ENCODE assay signal across 16 mouse cellular contexts in genomic region chr1:36766431-36767205, GRCm38 (mm10). TPM values are rescaled to one million over a fixed set of nuclear protein-coding genes. Genes with fewer than 3 reads are reported as not detected.
DNase-seq lines count a peak whose midpoint lies in the region; ATAC-seq and TF ChIP-seq lines count a peak whose summit lies in the region.
"Had no signal": no experiment of that assay in that cellular context is flagged by ENCODE, and none has a peak within 500 bp of the region (broad histone marks: within the 10 kb centered on the region; RNA-seq: fewer than 3 reads in every experiment).

No protein-coding gene starts in this region.

- H3K36me3 ChIP-seq in hindbrain, embryonic 10.5 days, result no peaks in the 10 kb centered on the region
- no peaks in the 10 kb centered on the region for H3K36me3 ChIP-seq in hindbrain, embryonic 11.5 days (ENCODE audit: control insufficient read depth, insufficient read depth, low read length)
- no peaks in the 10 kb centered on the region for H3K36me3 ChIP-seq in embryonic facial prominence, embryonic 13.5 days
- H3K36me3 ChIP-seq in small intestine, adult 2 months (ENCODE audit: control insufficient read depth, insufficient read depth, low read length), result no peaks in the 10 kb centered on the region
- no peaks in the 10 kb centered on the region for H3K36me3 ChIP-seq in intestine, embryonic 16.5 days (ENCODE audit: control insufficient read depth, insufficient read depth, low read length)
- H3K36me3 ChIP-seq: midbrain, embryonic 13.5 days had no signal

- 0 out of 2 replicates have a peak overlapping the region, but pooled peaks have one; percentile 16 for H3K27ac ChIP-seq in hindbrain, embryonic 10.5 days
- H3K27ac ChIP-seq in hindbrain, embryonic 11.5 days (ENCODE audit: low read depth, low read length), result no peak overlapping the region
- peak overlapping the region; percentile 44; the same call in 1 of the 2 replicates for H3K27ac ChIP-seq in embryonic facial prominence, embryonic 13.5 days
- peak overlapping the region; percentile 70 for H3K27ac ChIP-seq in small intestine, adult 2 months (ENCODE audit: insufficient read depth, low read depth, low read length)
- H3K27ac ChIP-seq in intestine, embryonic 16.5 days (ENCODE audit: low read length), result no peak overlapping the region
- H3K27ac ChIP-seq: forebrain, embryonic 13.5 days; midbrain, embryonic 13.5 days had no signal

- no peak overlapping the region for H3K9ac ChIP-seq in hindbrain, embryonic 11.5 days (ENCODE audit: low read depth, low read length)
- H3K9ac ChIP-seq in embryonic facial prominence, embryonic 13.5 days, result 0 out of 2 replicates have a peak overlapping the region, but pooled peaks have one; percentile 6
- no peak overlapping the region for H3K9ac ChIP-seq in intestine, embryonic 16.5 days (ENCODE audit: low read depth, low read length)
- H3K9ac ChIP-seq: forebrain, embryonic 13.5 days; lung, embryonic 14.5 days; midbrain, embryonic 13.5 days had no signal

- 68% methylated on average over 4 of the region's 4 CpGs for WGBS in hindbrain, embryonic 10.5 days
- 76% methylated on average over 4 of the region's 4 CpGs for WGBS in hindbrain, embryonic 11.5 days
- 36% methylated on average over 4 of the region's 4 CpGs for WGBS in embryonic facial prominence, embryonic 13.5 days
- 50% methylated on average over 4 of the region's 4 CpGs for WGBS in small intestine, adult 2 months
- 47% methylated on average over 4 of the region's 4 CpGs for WGBS in intestine, embryonic 16.5 days

- no peak for ATAC-seq in hindbrain, embryonic 11.5 days (ENCODE audit: low FRiP score)
- no peak for ATAC-seq in embryonic facial prominence, embryonic 13.5 days (ENCODE audit: insufficient number of reproducible peaks, insufficient read depth, low FRiP score, low TSS enrichment, low read depth)
- no peak for ATAC-seq in intestine, embryonic 16.5 days
- ATAC-seq: forebrain, embryonic 13.5 days; midbrain, embryonic 13.5 days had no signal

- no peaks in the 10 kb centered on the region for H3K9me3 ChIP-seq in hindbrain, embryonic 10.5 days
- H3K9me3 ChIP-seq in hindbrain, embryonic 11.5 days (ENCODE audit: control insufficient read depth, low read length), result no peaks in the 10 kb centered on the region
- H3K9me3 ChIP-seq in embryonic facial prominence, embryonic 13.5 days, result no peaks in the 10 kb centered on the region
- H3K9me3 ChIP-seq in intestine, embryonic 16.5 days (ENCODE audit: control insufficient read depth, low read length), result no peaks in the 10 kb centered on the region
- H3K9me3 ChIP-seq: forebrain, embryonic 13.5 days; midbrain, embryonic 13.5 days had no signal

- no peak for TF ChIP-seq CTCF in small intestine, adult 2 months (IDR thresholded peaks at IDR 0.05; ENCODE audit: extremely low read depth, insufficient read length, insufficient replicate concordance, low read depth, low read length)

- H3K4me2 ChIP-seq in hindbrain, embryonic 11.5 days (replicated peaks; ENCODE audit: low read depth, low read length), result no peak overlapping the region
- H3K4me2 ChIP-seq in embryonic facial prominence, embryonic 13.5 days, result no peak overlapping the region
- H3K4me2 ChIP-seq in intestine, embryonic 16.5 days (ENCODE audit: low read depth, low read length), result no peak overlapping the region
- H3K4me2 ChIP-seq: forebrain, embryonic 13.5 days; lung, embryonic 14.5 days; midbrain, embryonic 13.5 days had no signal

- H3K27me3 ChIP-seq in hindbrain, embryonic 10.5 days (ENCODE audit: insufficient read depth, poor library complexity, severe bottlenecking), result peaks cover 24% of the 10 kb centered on the region
- peaks cover 5% of the 10 kb centered on the region; the same call in 1 of the 2 replicates for H3K27me3 ChIP-seq in hindbrain, embryonic 11.5 days (ENCODE audit: control insufficient read depth, insufficient read depth, low read length)
- H3K27me3 ChIP-seq in embryonic facial prominence, embryonic 13.5 days, result peaks cover 21% of the 10 kb centered on the region
- no peaks in the 10 kb centered on the region for H3K27me3 ChIP-seq in small intestine, adult 2 months (ENCODE audit: control insufficient read depth, insufficient read depth, low read length)
- peaks cover 3% of the 10 kb centered on the region; the same call in 1 of the 2 replicates for H3K27me3 ChIP-seq in intestine, embryonic 16.5 days (replicated peaks; ENCODE audit: control insufficient read depth, insufficient read depth, low read length)

- no peak for TF ChIP-seq POLR2A in small intestine, adult 2 months (IDR thresholded peaks at IDR 0.05; ENCODE audit: low read depth, low read length)

- no peak overlapping the region for H3K4me3 ChIP-seq in hindbrain, embryonic 10.5 days
- H3K4me3 ChIP-seq in hindbrain, embryonic 11.5 days (ENCODE audit: low read depth, low read length), result no peak overlapping the region
- H3K4me3 ChIP-seq in embryonic facial prominence, embryonic 13.5 days, result no peak overlapping the region
- H3K4me3 ChIP-seq in small intestine, adult 2 months (ENCODE audit: low read depth, low read length), result no peak overlapping the region
- H3K4me3 ChIP-seq in intestine, embryonic 16.5 days (ENCODE audit: low read length), result no peak overlapping the region
- H3K4me3 ChIP-seq: forebrain, embryonic 13.5 days; midbrain, embryonic 13.5 days had no signal

- intact Hi-C loops in gastrocnemius, postnatal 36 days (cut with DNase I), result no loop called here

- no peak for DNase-seq in hindbrain, embryonic 10.5 days (ENCODE audit: low spot score)
- DNase-seq in hindbrain, embryonic 11.5 days (ENCODE audit: low spot score), result no peak
- peak; percentile 16 to 29 for DNase-seq in B cell, adult 2 months
- no peak for DNase-seq in adrenal gland, adult 18-20 months (ENCODE audit: low spot score in 2 of 2)
- no peak for DNase-seq in gastrocnemius, postnatal 36 days
- DNase-seq: embryo, embryonic 11 days; gastrocnemius, postnatal 25 days; kidney, adult 8-10 months had no signal

- peaks cover 13% of the 10 kb centered on the region for H3K4me1 ChIP-seq in hindbrain, embryonic 10.5 days (replicated peaks)
- 0 out of 2 replicates have a peak, but pooled peaks cover 3% of the 10 kb centered on the region for H3K4me1 ChIP-seq in hindbrain, embryonic 11.5 days (replicated peaks; ENCODE audit: control insufficient read depth, insufficient read depth, low read length)
- H3K4me1 ChIP-seq in embryonic facial prominence, embryonic 13.5 days, result peaks cover 18% of the 10 kb centered on the region
- H3K4me1 ChIP-seq in small intestine, adult 2 months (ENCODE audit: control insufficient read depth, insufficient read depth, insufficient read length, low read length), result peaks cover 3% of the 10 kb centered on the region; the same call in 1 of the 2 replicates
- 0 out of 2 replicates have a peak, but pooled peaks cover 7% of the 10 kb centered on the region for H3K4me1 ChIP-seq in intestine, embryonic 16.5 days (ENCODE audit: control insufficient read depth, insufficient read depth, low read length)
- H3K4me1 ChIP-seq: forebrain, embryonic 13.5 days had no signal

RNA-seq across cellular contexts. Expression of gene Zap70, which starts 5.0 kb away (rescaled TPM):
- polyA plus RNA-seq in hindbrain, embryonic 10.5 days (2016; fragmentation: Nextera tagmentation; extraction: Ambion mirVana), result 0.25 and 0.43 TPM in 2 replicates
- 0.15 and 0.39 TPM in 2 replicates for polyA plus RNA-seq in hindbrain, embryonic 11.5 days (2014; fragmentation: Nextera tagmentation; extraction: Ambion mirVana)
- polyA plus RNA-seq in embryonic facial prominence, embryonic 13.5 days (2015; fragmentation: Nextera tagmentation; extraction: Ambion mirVana), result 0.62 and 0.73 TPM in 2 replicates
- 7.1 and 13.1 TPM in 2 replicates for polyA plus RNA-seq in small intestine, adult 2 months (2012; rRNA removed)
- 0.72 and 1.0 TPM in 2 replicates for polyA plus RNA-seq in intestine, embryonic 16.5 days (2015; fragmentation: Nextera tagmentation; extraction: Ambion mirVana)
- under 1 TPM; 0.66 to 0.77 TPM for total RNA-seq in adrenal gland, adult 18-20 months (2021)
- total RNA-seq in gastrocnemius, postnatal 36 days (2021), result under 1 TPM in 1 of 2 experiments, not detected in 1; 0.89 TPM

RNA-seq across cellular contexts. Expression of gene Actr1b, which starts 52.4 kb away (rescaled TPM):
- 135 and 147 TPM in 2 replicates for polyA plus RNA-seq in hindbrain, embryonic 10.5 days (2016; fragmentation: Nextera tagmentation; extraction: Ambion mirVana)
- 84.9 and 97.5 TPM in 2 replicates for polyA plus RNA-seq in hindbrain, embryonic 11.5 days (2014; fragmentation: Nextera tagmentation; extraction: Ambion mirVana)
- 99.2 and 103 TPM in 2 replicates for polyA plus RNA-seq in embryonic facial prominence, embryonic 13.5 days (2015; fragmentation: Nextera tagmentation; extraction: Ambion mirVana)
- 61.6 and 81.6 TPM in 2 replicates for polyA plus RNA-seq in small intestine, adult 2 months (2012; rRNA removed)
- polyA plus RNA-seq in intestine, embryonic 16.5 days (2015; fragmentation: Nextera tagmentation; extraction: Ambion mirVana), result 94.8 and 98.3 TPM in 2 replicates
- 100 to 1,000 TPM; 113 to 143 TPM for total RNA-seq in adrenal gland, adult 18-20 months (2021)
- total RNA-seq in gastrocnemius, postnatal 36 days (2021), result 100 to 1,000 TPM; 117 to 148 TPM

RNA-seq across cellular contexts. Expression of gene 4933424G06Rik, which starts 56.7 kb away (rescaled TPM):
- 0.15 and 0.22 TPM in 2 replicates for polyA plus RNA-seq in hindbrain, embryonic 10.5 days (2016; fragmentation: Nextera tagmentation; extraction: Ambion mirVana)
- polyA plus RNA-seq in hindbrain, embryonic 11.5 days (2014; fragmentation: Nextera tagmentation; extraction: Ambion mirVana), result 0.19 and 0.22 TPM in 2 replicates
- polyA plus RNA-seq in embryonic facial prominence, embryonic 13.5 days (2015; fragmentation: Nextera tagmentation; extraction: Ambion mirVana), result 0.21 and 0.25 TPM in 2 replicates
- polyA plus RNA-seq in small intestine, adult 2 months (2012; rRNA removed), result not detected in 2 replicates
- 0.12 TPM in 1 of 2 replicates, not detected in the other for polyA plus RNA-seq in intestine, embryonic 16.5 days (2015; fragmentation: Nextera tagmentation; extraction: Ambion mirVana)
- not detected for total RNA-seq in adrenal gland, adult 18-20 months (2021)
- total RNA-seq in gastrocnemius, postnatal 36 days (2021), result under 1 TPM in 1 of 2 experiments, not detected in 1; 0.49 TPM
- total RNA-seq: heart, postnatal 25 days; neutrophil, adult 5-6 weeks had no signal
- polyA plus RNA-seq: forebrain, embryonic 13.5 days; lung, embryonic 14.5 days had no signal

Comparison
In these comparisons a context has a peak if more than half of its experiments do, and no peak if none do; other contexts are left out.
1. H3K27ac ChIP-seq: peak in hindbrain, embryonic 10.5 days (single experiment), embryonic facial prominence, embryonic 13.5 days (single experiment) and small intestine, adult 2 months (single experiment); none in hindbrain, embryonic 11.5 days (single experiment) and intestine, embryonic 16.5 days (single experiment).
2. DNase-seq: peak in B cell, adult 2 months (2 of 2); none in hindbrain, embryonic 10.5 days (single experiment), hindbrain, embryonic 11.5 days (single experiment), adrenal gland, adult 18-20 months (0 of 2) and gastrocnemius, postnatal 36 days (0 of 2).